Mouse (Mus musculus): ENCODE data around the gene Prr36. TPM values are rescaled to one million over a fixed set of nuclear protein-coding genes. Genes with fewer than 3 reads are reported as not detected.
A peak's percentile ranks its signal among the peaks of the same experiment; 100 is the strongest.

Gene Prr36
- total and polyA plus RNA-seq, 2 experiments: 0.24 to 0.37 TPM

GRCm38 (mm10) chr8:4189031-4189722 is 28.1 kb downstream of the Prr36 start:
- WGBS: 70% methylated on average over 3 of the region's 3 CpGs
- no peak for DNase-seq (ENCODE audit: extremely low read depth, low read depth, low spot score)

GRCm38 (mm10) chr8:4188605-4189004 is 28.7 kb downstream of the Prr36 start:
- Histone ChIP-seq H3K79me2 (ENCODE audit: control insufficient read depth, insufficient read depth, low read length) (no peaks in the 10 kb centered on the region), H3K36me3 (ENCODE audit: control insufficient read depth, insufficient read depth, low read length) (peaks cover 3% of the 10 kb centered on the region; the same call in 1 of the 2 replicates), H3K27ac (replicated peaks; ENCODE audit: insufficient read depth, low read depth, low read length) (no peak overlapping the region), H3K9ac (ENCODE audit: low read depth, low read length) (no peak overlapping the region), H3K4me3 (ENCODE audit: insufficient read depth, low read depth, low read length) (no peak overlapping the region), H3K4me1 (ENCODE audit: control insufficient read depth, insufficient read depth, low read length) (peaks cover 5% of the 10 kb centered on the region), H3K27me3 (ENCODE audit: control insufficient read depth, insufficient read depth, low read length) (no peaks in the 10 kb centered on the region)
- TF ChIP-seq POLR2A (IDR thresholded peaks at IDR 0.05; ENCODE audit: extremely low read depth, insufficient read depth, low read length): no peak
- no peak for TF ChIP-seq CTCF (IDR thresholded peaks at IDR 0.05; ENCODE audit: low read depth, low read length)
- DNase-seq (ENCODE audit: extremely low read depth, low read depth, low spot score): no peak

More at GRCm38 (mm10) chr8:4189031-4189722, 28.1 kb downstream of the Prr36 start:
- H3K9ac ChIP-seq (ENCODE audit: low read depth, low read length): no peak overlapping the region
- H3K79me2 ChIP-seq (ENCODE audit: control insufficient read depth, insufficient read depth, low read length): no peaks in the 10 kb centered on the region
- peaks cover 5% of the 10 kb centered on the region for H3K4me1 ChIP-seq (ENCODE audit: control insufficient read depth, insufficient read depth, low read length)
- H3K36me3 ChIP-seq (ENCODE audit: control insufficient read depth, insufficient read depth, low read length): peaks cover 1% of the 10 kb centered on the region; the same call in 1 of the 2 replicates
- H3K27ac ChIP-seq (replicated peaks; ENCODE audit: insufficient read depth, low read depth, low read length): no peak overlapping the region
- H3K4me3 ChIP-seq (ENCODE audit: insufficient read depth, low read depth, low read length): no peak overlapping the region
- H3K27me3 ChIP-seq (ENCODE audit: control insufficient read depth, insufficient read depth, low read length): no peaks in the 10 kb centered on the region
- TF ChIP-seq CTCF (IDR thresholded peaks at IDR 0.05; ENCODE audit: low read depth, low read length) (no peak), POLR2A (IDR thresholded peaks at IDR 0.05; ENCODE audit: extremely low read depth, insufficient read depth, low read length) (no peak)

- peaks cover 3% of the 10 kb centered on the region for H3K4me1 ChIP-seq (ENCODE audit: control insufficient read depth, insufficient read depth, low read length)
- no peak overlapping the region for H3K27ac ChIP-seq (replicated peaks; ENCODE audit: insufficient read depth, low read depth, low read length)
- no peak overlapping the region for H3K9ac ChIP-seq (ENCODE audit: low read depth, low read length)
- DNase-seq (ENCODE audit: extremely low read depth, low read depth, low spot score): peak; percentile 67
- H3K4me3 ChIP-seq (ENCODE audit: insufficient read depth, low read depth, low read length): no peak overlapping the region
- WGBS: 24% methylated on average over 2 of the region's 2 CpGs
- H3K79me2 ChIP-seq (ENCODE audit: control insufficient read depth, insufficient read depth, low read length): no peaks in the 10 kb centered on the region
- TF ChIP-seq POLR2A (IDR thresholded peaks at IDR 0.05; ENCODE audit: extremely low read depth, insufficient read depth, low read length) (no peak), CTCF (IDR thresholded peaks at IDR 0.05; ENCODE audit: low read depth, low read length) (no peak)
- no peaks in the 10 kb centered on the region for H3K27me3 ChIP-seq (ENCODE audit: control insufficient read depth, insufficient read depth, low read length)
- H3K36me3 ChIP-seq (ENCODE audit: control insufficient read depth, insufficient read depth, low read length): peaks cover 3% of the 10 kb centered on the region; the same call in 1 of the 2 replicates
These were observed 31.1 kb downstream of the Prr36 start for GRCm38 (mm10) chr8:4186151-4186550.

- peaks cover 3% of the 10 kb centered on the region for H3K4me1 ChIP-seq (ENCODE audit: control insufficient read depth, insufficient read depth, low read length)
- H3K27ac ChIP-seq (replicated peaks; ENCODE audit: insufficient read depth, low read depth, low read length): no peak overlapping the region
- TF ChIP-seq CTCF (IDR thresholded peaks at IDR 0.05; ENCODE audit: low read depth, low read length) (no peak), POLR2A (IDR thresholded peaks at IDR 0.05; ENCODE audit: extremely low read depth, insufficient read depth, low read length) (no peak)
- H3K79me2 ChIP-seq (ENCODE audit: control insufficient read depth, insufficient read depth, low read length): no peaks in the 10 kb centered on the region; the same call in 1 of the 2 replicates
- WGBS: 91% methylated on average over 8 of the region's 8 CpGs
- no peak overlapping the region for H3K9ac ChIP-seq (ENCODE audit: low read depth, low read length)
- H3K4me3 ChIP-seq (ENCODE audit: insufficient read depth, low read depth, low read length): no peak overlapping the region
- DNase-seq (ENCODE audit: extremely low read depth, low read depth, low spot score): no peak
- H3K36me3 ChIP-seq (ENCODE audit: control insufficient read depth, insufficient read depth, low read length): peaks cover 3% of the 10 kb centered on the region; the same call in 1 of the 2 replicates
- H3K27me3 ChIP-seq (ENCODE audit: control insufficient read depth, insufficient read depth, low read length): no peaks in the 10 kb centered on the region
These were observed 33.9 kb downstream of the Prr36 start for GRCm38 (mm10) chr8:4183409-4183808.

GRCm38 (mm10) chr8:4174018-4174417 is 43.2 kb downstream of the Prr36 start:
- Histone ChIP-seq H3K9ac (ENCODE audit: low read depth, low read length) (no peak overlapping the region), H3K36me3 (ENCODE audit: control insufficient read depth, insufficient read depth, low read length) (no peaks in the 10 kb centered on the region; the same call in 1 of the 2 replicates), H3K27ac (replicated peaks; ENCODE audit: insufficient read depth, low read depth, low read length) (no peak overlapping the region), H3K79me2 (ENCODE audit: control insufficient read depth, insufficient read depth, low read length) (no peaks in the 10 kb centered on the region; the same call in 1 of the 2 replicates), H3K4me1 (ENCODE audit: control insufficient read depth, insufficient read depth, low read length) (no peaks in the 10 kb centered on the region), H3K27me3 (ENCODE audit: control insufficient read depth, insufficient read depth, low read length) (no peaks in the 10 kb centered on the region), H3K4me3 (ENCODE audit: insufficient read depth, low read depth, low read length) (no peak overlapping the region)
- TF ChIP-seq CTCF (IDR thresholded peaks at IDR 0.05; ENCODE audit: low read depth, low read length): no peak
- no peak for TF ChIP-seq POLR2A (IDR thresholded peaks at IDR 0.05; ENCODE audit: extremely low read depth, insufficient read depth, low read length)
- no peak for DNase-seq (ENCODE audit: extremely low read depth, low read depth, low spot score)
- 97% methylated on average over 2 of the region's 2 CpGs for WGBS

- DNase-seq (ENCODE audit: extremely low read depth, low read depth, low spot score): no peak
- H3K9ac ChIP-seq (ENCODE audit: low read depth, low read length): no peak overlapping the region
- no peaks in the 10 kb centered on the region for H3K4me1 ChIP-seq (ENCODE audit: control insufficient read depth, insufficient read depth, low read length)
- WGBS: 82% methylated on average over 3 of the region's 3 CpGs
- no peak for TF ChIP-seq CTCF (IDR thresholded peaks at IDR 0.05; ENCODE audit: low read depth, low read length)
- TF ChIP-seq POLR2A (IDR thresholded peaks at IDR 0.05; ENCODE audit: extremely low read depth, insufficient read depth, low read length): no peak
- H3K4me3 ChIP-seq (ENCODE audit: insufficient read depth, low read depth, low read length): no peak overlapping the region
- no peaks in the 10 kb centered on the region for H3K27me3 ChIP-seq (ENCODE audit: control insufficient read depth, insufficient read depth, low read length)
- no peaks in the 10 kb centered on the region; the same call in 1 of the 2 replicates for H3K36me3 ChIP-seq (ENCODE audit: control insufficient read depth, insufficient read depth, low read length)
- no peak overlapping the region for H3K27ac ChIP-seq (replicated peaks; ENCODE audit: insufficient read depth, low read depth, low read length)
- H3K79me2 ChIP-seq (ENCODE audit: control insufficient read depth, insufficient read depth, low read length): no peaks in the 10 kb centered on the region; the same call in 1 of the 2 replicates
These were observed 44.8 kb downstream of the Prr36 start for GRCm38 (mm10) chr8:4172486-4172885.

Data from liver, adult 2 months (tissue).